Mouse (Mus musculus) embryo, embryonic 11 days (tissue): Measurements from ENCODE around the gene Fam173b.

Experiments
- DNase-seq: peaks from one replicate; pipeline ENCODE4 v3.0.0-alpha.2; 2015

The Fam173b gene

GRCm38 (mm10) chr15:31587789-31588188 lies 13.9 kb upstream of the Fam173b start:
- no peak for DNase-seq

- no peak for DNase-seq
Measured at GRCm38 (mm10) chr15:31588989-31589640, 12.5 kb upstream of the Fam173b start.

- DNase-seq = no peak
Measured at GRCm38 (mm10) chr15:31590176-31590575, 11.5 kb upstream of the Fam173b start.

GRCm38 (mm10) chr15:31592531-31592930 lies 9.1 kb upstream of the Fam173b start:
- no peak for DNase-seq

GRCm38 (mm10) chr15:31594260-31594659 lies 7.4 kb upstream of the Fam173b start:
- no peak for DNase-seq

GRCm38 (mm10) chr15:31595651-31596050 lies 6.0 kb upstream of the Fam173b start:
- no peak for DNase-seq

GRCm38 (mm10) chr15:31599834-31600233 lies 1.8 kb upstream of the Fam173b start:
- no peak for DNase-seq

- no peak for DNase-seq
Measured at GRCm38 (mm10) chr15:31601279-31601645, 390 bp upstream of the Fam173b start.

GRCm38 (mm10) chr15:31602426-31602825 lies 774 bp downstream of the Fam173b start:
- DNase-seq = peak; percentile 81

- DNase-seq = no peak
Measured at GRCm38 (mm10) chr15:31603113-31603512, 1.5 kb downstream of the Fam173b start.

- DNase-seq = no peak
Measured at GRCm38 (mm10) chr15:31606821-31607220, 5.2 kb downstream of the Fam173b start.

GRCm38 (mm10) chr15:31611027-31611426 lies 9.4 kb downstream of the Fam173b start:
- DNase-seq = peak; percentile 63

GRCm38 (mm10) chr15:31611976-31612375 lies 10.3 kb downstream of the Fam173b start:
- no peak for DNase-seq

- no peak for DNase-seq
Measured at GRCm38 (mm10) chr15:31613826-31614453, 12.3 kb downstream of the Fam173b start.

GRCm38 (mm10) chr15:31614666-31615065 lies 13.0 kb downstream of the Fam173b start:
- no peak for DNase-seq

- no peak for DNase-seq
Measured at GRCm38 (mm10) chr15:31617261-31617660, 15.6 kb downstream of the Fam173b start.

- no peak for DNase-seq
Measured at GRCm38 (mm10) chr15:31619521-31619920, 17.9 kb downstream of the Fam173b start.

GRCm38 (mm10) chr15:31627277-31628154 lies 25.9 kb downstream of the Fam173b start:
- peak; percentile 29 for DNase-seq

GRCm38 (mm10) chr15:31628180-31628579 lies 26.5 kb downstream of the Fam173b start:
- DNase-seq = no peak

GRCm38 (mm10) chr15:31629556-31629955 lies 27.9 kb downstream of the Fam173b start:
- no peak for DNase-seq

- peak; percentile 14 for DNase-seq
Measured at GRCm38 (mm10) chr15:31631396-31631858, 29.8 kb downstream of the Fam173b start.

GRCm38 (mm10) chr15:31632478-31632877 lies 30.8 kb downstream of the Fam173b start:
- DNase-seq = no peak

GRCm38 (mm10) chr15:31634582-31634981 lies 32.9 kb downstream of the Fam173b start:
- no peak for DNase-seq
